18 mouse cellular contexts compared by ENCODE assay signal in the genomic region with DNA sequence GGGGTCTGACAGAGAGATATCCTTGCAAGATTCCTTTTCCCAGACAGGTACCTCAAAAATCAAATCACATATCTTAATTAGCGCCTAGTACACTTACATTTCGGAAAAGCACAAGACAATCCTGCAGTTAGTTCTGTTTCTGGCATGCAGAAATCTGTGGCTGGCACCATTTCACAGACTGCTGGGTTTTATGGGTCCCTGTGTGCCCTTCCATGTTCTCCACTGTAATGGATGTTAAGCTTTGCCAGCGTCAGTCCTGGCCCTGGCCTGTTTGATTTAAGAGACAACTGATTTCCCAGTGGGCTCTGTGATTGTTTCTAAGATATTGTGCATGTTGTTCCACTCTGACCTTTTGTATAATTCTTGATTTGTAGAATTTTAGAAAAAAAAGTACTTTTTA.
DNase-seq lines count a peak whose midpoint lies in the region; ATAC-seq and TF ChIP-seq lines count a peak whose summit lies in the region.
"Had no signal": no experiment of that assay in that cellular context is flagged by ENCODE, and none has a peak within 500 bp of the region (broad histone marks: within the 10 kb centered on the region; RNA-seq: fewer than 3 reads in every experiment).

No protein-coding gene starts in this region.

- 68% methylated on average over 3 of the region's 3 CpGs for WGBS in hindbrain, postnatal 0 days
- 69% methylated on average over 3 of the region's 3 CpGs for WGBS in hindbrain, embryonic 14.5 days

- no peaks in the 10 kb centered on the region for H3K4me1 ChIP-seq in hindbrain, postnatal 0 days (ENCODE audit: insufficient read depth, low read length)
- H3K4me1 ChIP-seq in hindbrain, embryonic 14.5 days (replicated peaks; ENCODE audit: control insufficient read depth, insufficient read depth, low read length): no peaks in the 10 kb centered on the region
- H3K4me1 ChIP-seq: heart, embryonic 15.5 days; liver, embryonic 15.5 days; midbrain, embryonic 10.5 days had no signal

- no peaks in the 10 kb centered on the region for H3K27me3 ChIP-seq in hindbrain, postnatal 0 days (ENCODE audit: insufficient read depth, low read length)
- H3K27me3 ChIP-seq in hindbrain, embryonic 14.5 days (ENCODE audit: control insufficient read depth, insufficient read depth, low read length): no peaks in the 10 kb centered on the region
- H3K27me3 ChIP-seq: embryonic facial prominence, embryonic 13.5 days; heart, embryonic 15.5 days; intestine, embryonic 15.5 days; limb, embryonic 15.5 days; liver, embryonic 15.5 days had no signal

- no peak overlapping the region for H3K4me3 ChIP-seq in hindbrain, postnatal 0 days (ENCODE audit: low read length)
- H3K4me3 ChIP-seq in hindbrain, embryonic 14.5 days (replicated peaks; ENCODE audit: low read length): no peak overlapping the region
- H3K4me3 ChIP-seq: embryonic facial prominence, embryonic 13.5 days; heart, embryonic 15.5 days; intestine, embryonic 15.5 days; limb, embryonic 15.5 days; liver, embryonic 15.5 days; midbrain, embryonic 10.5 days had no signal

- TF ChIP-seq CTCF in hindbrain, postnatal 0 days (IDR thresholded peaks at IDR 0.05; ENCODE audit: low read depth): no peak

- ATAC-seq in hindbrain, postnatal 0 days: no peak
- no peak for ATAC-seq in hindbrain, embryonic 14.5 days (ENCODE audit: low FRiP score)
- ATAC-seq: forebrain, embryonic 16.5 days had no signal

- no peaks in the 10 kb centered on the region for H3K9me3 ChIP-seq in hindbrain, postnatal 0 days (ENCODE audit: low read length)
- H3K9me3 ChIP-seq in hindbrain, embryonic 14.5 days (ENCODE audit: control insufficient read depth, low read length): no peaks in the 10 kb centered on the region
- H3K9me3 ChIP-seq: embryonic facial prominence, embryonic 13.5 days; heart, embryonic 15.5 days; intestine, embryonic 15.5 days; limb, embryonic 15.5 days; liver, embryonic 15.5 days; midbrain, embryonic 10.5 days had no signal

- H3K9ac ChIP-seq in hindbrain, postnatal 0 days (replicated peaks; ENCODE audit: low read length): no peak overlapping the region
- no peak overlapping the region for H3K9ac ChIP-seq in hindbrain, embryonic 14.5 days
- H3K9ac ChIP-seq: embryonic facial prominence, embryonic 13.5 days; heart, embryonic 15.5 days; intestine, embryonic 15.5 days; limb, embryonic 15.5 days; liver, embryonic 15.5 days had no signal

- H3K4me2 ChIP-seq in hindbrain, postnatal 0 days (ENCODE audit: low read depth, low read length): no peak overlapping the region
- no peak overlapping the region for H3K4me2 ChIP-seq in hindbrain, embryonic 14.5 days (replicated peaks)
- H3K4me2 ChIP-seq: embryonic facial prominence, embryonic 13.5 days; heart, embryonic 15.5 days; intestine, embryonic 15.5 days; limb, embryonic 15.5 days; liver, embryonic 15.5 days had no signal

- no peaks in the 10 kb centered on the region for H3K36me3 ChIP-seq in hindbrain, postnatal 0 days (ENCODE audit: insufficient read depth, low read length)
- no peaks in the 10 kb centered on the region for H3K36me3 ChIP-seq in hindbrain, embryonic 14.5 days (replicated peaks; ENCODE audit: control insufficient read depth, insufficient read depth)
- H3K36me3 ChIP-seq: embryonic facial prominence, embryonic 13.5 days; heart, embryonic 15.5 days; intestine, embryonic 15.5 days; limb, embryonic 15.5 days; liver, embryonic 15.5 days; midbrain, embryonic 10.5 days had no signal

- DNase-seq in hindbrain, postnatal 0 days (ENCODE audit: low spot score): peak; percentile 7
- DNase-seq in hindbrain, embryonic 14.5 days (ENCODE audit: low spot score): no peak
- DNase-seq in brain, adult 2 months (ENCODE audit: low read depth, low spot score): peak; percentile 55
- DNase-seq in cerebellum, adult 9-11 months: peak; percentile 42
- peak; percentile 13 for DNase-seq in kidney, postnatal 14 days
- no peak for DNase-seq in thymus, postnatal 4 days
- no peak for DNase-seq in heart, postnatal 4 days
- DNase-seq: adrenal gland, adult 2 months; gastrocnemius, postnatal 36 days; thymus, postnatal 14 days had no signal

- H3K27ac ChIP-seq in hindbrain, postnatal 0 days: no peak overlapping the region
- no peak overlapping the region for H3K27ac ChIP-seq in hindbrain, embryonic 14.5 days
- H3K27ac ChIP-seq: embryonic facial prominence, embryonic 13.5 days; heart, embryonic 15.5 days; intestine, embryonic 15.5 days; limb, embryonic 15.5 days; liver, embryonic 15.5 days; macrophage; midbrain, embryonic 10.5 days had no signal

Comparison
In these comparisons a context has a peak if more than half of its experiments do, and no peak if none do; other contexts are left out.
1. DNase-seq: peak in hindbrain, postnatal 0 days (single experiment), brain, adult 2 months (single experiment), cerebellum, adult 9-11 months (single experiment) and kidney, postnatal 14 days (single experiment); none in hindbrain, embryonic 14.5 days (single experiment), thymus, postnatal 4 days (single experiment) and heart, postnatal 4 days (single experiment).